Mouse (Mus musculus) megakaryocyte, adult 5-6 weeks (primary cell): ENCODE data around the gene Gm28374. TPM values are rescaled to one million over a fixed set of nuclear protein-coding genes. Genes with fewer than 3 reads are reported as not detected.
"Not testable (repeated sequence)": the region's sequence is repeated elsewhere in the genome, so short reads cannot be mapped to it uniquely, and the experiment has no call there.

Experiments used
- ATAC-seq: 2 replicates; pipeline ENCODE4 v1.8.0; 2016; ENCODE audit warnings: mild to moderate bottlenecking, inconsistent platforms; ENCODE audit not compliant: poor library complexity, severe bottlenecking
- total RNA-seq, 2 experiments: library from RNA; stranded (forward) in 1 of 2; stranded (reverse) in 1 of 2; fragments of 153-499, 151-499 nt in 1 of 2; fragments of 221-1000, 200-1000 nt in 1 of 2; gene quantifications; 2 replicates each; pipeline versions ENCODE4 v1.2.3 to v1.2.4; 2015 to 2017

Gm28374 gene
- total RNA-seq, 2 experiments from 2014 or later: 0.51 TPM; not detected in 1

DNA sequence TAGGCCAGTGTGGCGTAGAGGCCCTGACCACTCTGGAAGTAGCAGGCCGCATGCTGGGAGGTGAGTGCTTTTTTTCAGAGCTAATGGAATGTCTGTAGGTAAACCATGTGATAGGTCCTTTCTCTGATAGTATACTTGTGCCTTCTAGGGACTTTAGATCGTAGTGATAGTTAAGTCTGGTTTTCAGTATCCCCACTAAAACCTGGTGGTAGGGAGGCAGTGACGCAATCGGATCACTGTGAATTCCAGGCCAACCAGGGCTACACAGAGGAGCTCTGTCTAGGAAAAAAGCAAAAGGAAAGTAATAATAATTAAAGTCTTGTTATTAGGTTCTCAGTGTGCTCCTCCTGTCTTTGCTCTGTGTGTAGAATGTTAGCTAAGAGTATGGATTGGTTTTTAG is 23.5 kb downstream of the Gm28374 start:
- no peak for ATAC-seq

DNA sequence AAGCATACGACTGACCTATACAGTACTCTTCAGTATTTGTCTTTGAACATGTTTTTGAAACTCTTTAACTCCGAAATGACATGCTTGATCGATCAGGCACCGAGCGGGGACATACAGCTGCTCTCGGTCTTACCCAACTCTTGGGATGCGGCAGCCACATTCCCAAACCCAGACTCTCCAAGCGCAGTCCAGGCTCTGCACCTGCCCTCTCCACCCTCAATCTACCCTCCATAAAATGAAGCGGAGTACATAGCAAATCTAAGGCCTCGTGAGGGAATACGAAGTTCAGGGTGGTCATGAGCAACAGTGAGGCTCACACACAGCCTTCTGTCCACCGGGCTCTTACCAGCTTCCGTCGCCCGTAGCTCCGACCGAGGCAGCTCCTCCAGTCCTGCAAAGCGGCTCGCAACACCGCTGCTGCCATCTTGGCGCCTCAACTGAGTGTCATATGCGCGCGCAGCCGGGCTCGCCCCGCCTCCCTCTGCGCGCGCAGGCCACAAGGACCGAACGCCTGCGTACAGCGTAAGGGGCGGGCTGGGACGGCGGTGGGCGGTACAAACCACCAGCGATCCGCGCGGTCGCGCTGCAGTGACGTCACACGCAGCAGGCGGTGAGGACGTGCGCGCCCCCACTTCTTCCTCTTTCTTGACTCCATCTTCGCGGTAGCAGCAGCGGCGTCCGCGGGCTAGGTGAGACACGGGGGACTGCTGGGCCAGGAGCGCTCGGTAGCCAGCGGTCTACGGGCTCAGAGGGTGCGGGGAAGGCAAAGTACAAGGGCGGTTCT is 24.6 kb downstream of the Gm28374 start, which contains the start of the genes Mrpl49 and Fau:
Gene Mrpl49, minus strand, starts transcription at position 473 of the 784 bp plus-strand sequence.
Gene Fau, plus strand, starts transcription at position 532 of the 784 bp plus-strand sequence.
- ATAC-seq: peak; percentile 86

DNA sequence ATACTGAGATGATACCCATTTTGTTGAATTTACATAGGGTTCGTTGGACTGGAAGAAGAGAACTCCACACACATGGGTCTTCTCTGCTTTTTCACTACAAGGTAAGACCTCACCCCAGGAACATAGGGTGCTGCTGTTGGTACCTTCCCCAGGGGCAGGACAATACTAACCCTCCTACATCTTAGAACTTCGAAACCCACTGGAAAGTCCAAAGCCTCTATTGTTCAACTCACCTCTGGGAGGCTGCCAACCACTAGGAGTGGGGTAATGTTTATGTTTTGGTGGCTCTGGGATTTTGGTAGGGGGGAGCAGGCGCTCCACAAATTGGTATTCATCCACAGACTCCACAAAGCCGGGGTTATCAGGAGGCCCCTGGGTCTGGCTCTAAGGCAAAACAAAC is 25.4 kb downstream of the Gm28374 start:
- ATAC-seq: no peak

DNA sequence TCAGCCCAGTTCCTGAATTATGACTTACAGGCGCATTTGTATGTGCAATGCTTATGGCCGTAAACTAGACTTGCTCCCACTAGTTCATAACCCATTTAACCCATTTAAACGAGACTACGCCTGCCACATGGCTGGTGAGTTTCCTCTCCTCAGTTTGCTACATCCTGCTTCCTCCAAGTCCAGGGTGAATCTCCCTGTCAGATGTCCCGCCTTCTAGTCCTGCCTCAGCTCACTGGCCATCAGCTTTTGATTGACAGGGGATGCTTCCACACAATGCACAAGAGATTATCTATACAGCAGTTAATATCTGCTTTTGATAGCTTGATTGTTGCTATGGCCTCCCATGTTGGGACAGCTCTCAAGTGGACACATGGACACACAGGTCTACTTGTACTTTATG is 27.8 kb downstream of the Gm28374 start:
- no peak for ATAC-seq

DNA sequence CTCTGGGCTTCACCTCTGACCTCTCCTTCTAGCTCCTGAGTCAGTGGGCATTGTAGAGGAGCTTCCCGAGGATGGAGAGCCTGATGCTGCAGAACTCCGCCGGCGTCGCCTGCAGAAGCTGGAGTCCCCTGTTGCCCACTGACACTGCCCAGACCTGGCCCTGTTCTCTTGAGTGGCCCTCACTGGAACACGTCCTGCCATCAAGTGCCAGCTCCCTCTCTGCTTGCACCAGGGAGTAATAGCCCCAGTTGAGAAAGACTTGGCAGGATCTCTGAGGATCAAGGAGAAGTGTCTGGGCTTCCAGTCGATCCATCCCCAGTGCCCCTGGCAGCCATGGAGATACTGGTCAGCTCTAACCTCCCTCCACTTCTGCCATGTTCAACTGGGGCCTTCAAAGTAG is 29.5 kb downstream of the Gm28374 start:
- ATAC-seq: no peak

DNA sequence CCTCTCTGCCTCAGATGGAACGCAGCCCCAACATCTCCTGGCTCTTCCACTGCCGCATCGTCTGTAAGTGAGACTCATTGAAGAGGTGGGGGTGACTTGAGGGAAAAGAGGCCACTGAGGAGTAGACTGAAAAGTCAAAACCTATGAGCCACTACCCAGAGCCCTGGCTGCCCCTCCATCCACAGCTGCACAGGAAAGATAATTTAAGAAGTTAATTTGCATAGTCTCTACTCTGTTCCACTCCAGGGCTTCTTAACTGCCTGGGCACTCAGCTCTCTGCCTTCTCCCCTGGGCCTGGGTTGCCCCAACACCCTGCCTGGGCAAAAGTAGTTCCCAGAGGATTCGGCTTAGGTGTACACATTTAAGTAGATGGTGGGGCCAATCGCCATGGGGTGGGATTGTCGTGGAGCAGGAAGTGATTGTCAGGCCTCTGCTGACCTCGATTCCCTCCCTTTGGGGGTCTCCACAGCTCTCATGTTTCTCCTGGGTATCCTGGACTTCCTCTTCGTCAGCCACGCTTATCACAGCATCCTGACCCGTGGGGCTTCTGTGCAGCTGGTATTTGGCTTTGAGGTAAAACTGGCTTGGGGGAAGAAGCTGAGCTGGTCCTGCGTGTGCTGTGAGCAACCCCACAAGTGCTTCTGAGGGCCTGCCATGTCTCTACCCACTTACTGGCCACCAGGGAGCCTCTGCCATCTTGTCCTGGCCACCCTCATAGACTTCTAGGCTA is 33.2 kb downstream of the Gm28374 start:
- ATAC-seq: no peak

DNA sequence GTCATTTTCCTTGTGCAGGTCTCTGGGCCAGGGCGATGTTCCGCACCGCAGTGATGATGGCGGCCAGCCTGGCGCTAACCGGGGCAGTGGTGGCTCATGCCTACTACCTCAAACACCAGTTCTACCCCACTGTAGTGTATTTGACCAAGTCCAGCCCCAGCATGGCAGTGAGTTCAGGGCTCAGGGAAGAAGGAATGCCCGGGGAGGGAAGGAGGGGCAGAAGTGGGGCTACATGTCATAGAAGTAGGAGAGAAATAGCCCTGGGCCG is 34.2 kb downstream of the Gm28374 start:
- ATAC-seq: no peak

DNA sequence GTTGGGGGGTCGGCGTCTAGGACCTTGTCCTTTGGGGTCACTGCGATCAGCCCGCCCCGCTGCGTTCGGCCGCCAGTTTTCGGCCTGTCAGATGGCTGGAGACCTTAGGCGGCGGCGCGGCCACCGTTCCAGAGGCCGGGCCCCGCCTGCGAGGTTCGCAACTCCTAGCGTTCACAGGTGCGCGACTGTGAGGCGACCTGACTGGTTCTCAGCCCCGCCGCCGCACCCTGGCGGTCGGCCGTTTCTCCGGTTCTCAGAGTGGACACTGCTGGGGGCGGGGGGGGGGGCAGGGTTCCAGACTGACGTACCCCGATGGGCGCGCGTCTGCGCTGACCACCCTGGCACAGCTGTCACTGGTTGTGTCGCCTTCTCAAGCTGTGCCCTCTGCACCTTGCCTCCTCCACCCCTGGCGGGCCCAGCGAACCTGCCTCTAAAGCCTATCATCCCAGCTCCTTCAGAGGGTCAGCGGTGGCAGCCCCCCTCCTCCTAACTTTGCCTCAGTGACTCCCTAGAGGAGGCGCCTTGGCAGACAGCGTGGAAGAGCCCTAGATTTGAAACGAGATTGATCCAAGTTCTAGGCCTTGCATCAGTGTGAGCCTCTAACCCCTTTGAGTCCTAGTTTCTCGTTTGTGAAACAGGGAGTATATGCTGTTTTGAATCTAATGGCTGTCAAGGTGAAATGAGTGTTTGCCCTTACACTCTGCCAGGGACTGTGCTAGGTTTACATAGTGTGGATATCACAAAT is 34.7 kb downstream of the Gm28374 start:
- ATAC-seq: no peak

DNA sequence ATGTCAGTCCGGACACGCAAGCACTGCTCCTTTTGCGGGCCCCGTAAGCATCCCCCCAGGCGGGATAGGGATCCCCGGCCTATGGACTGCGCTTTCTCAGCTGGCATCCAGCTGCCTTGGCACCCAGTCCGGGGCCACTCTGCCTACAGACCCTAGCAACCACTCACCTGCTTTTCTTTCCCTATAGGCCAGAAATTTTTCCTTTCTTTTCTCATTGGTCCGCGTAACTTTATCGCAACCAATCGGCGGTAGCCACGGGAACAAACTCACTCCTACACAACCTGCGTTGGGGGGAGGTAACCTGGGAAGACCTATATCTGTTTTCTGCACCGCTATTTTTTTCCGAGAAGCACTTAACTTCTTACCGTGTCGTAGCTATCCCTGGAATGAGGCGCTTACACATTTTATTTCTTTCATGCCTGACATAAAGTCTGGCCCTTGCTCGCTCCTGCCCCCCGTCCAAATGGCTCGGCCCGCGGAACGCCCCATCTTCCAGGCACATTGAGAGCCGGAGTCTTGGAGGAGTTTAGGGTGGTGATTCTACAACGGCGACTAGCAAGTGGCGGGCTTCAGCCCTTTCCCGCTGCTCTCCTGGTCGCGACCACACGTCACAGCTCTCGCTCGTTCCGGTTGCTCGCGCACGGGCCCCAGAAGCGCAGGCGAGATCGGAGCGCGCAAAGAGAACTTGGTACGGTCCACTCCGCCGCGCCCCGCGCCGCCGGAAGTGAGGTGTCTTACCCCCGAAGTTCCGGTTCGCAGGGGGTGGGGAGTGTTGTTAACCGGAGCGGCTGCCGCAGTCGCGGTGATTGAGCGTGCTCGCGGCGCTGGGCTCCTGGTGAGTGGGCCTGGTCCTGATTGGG is 35.5 kb downstream of the Gm28374 start, which contains the start of gene Syvn1:
Gene Syvn1, plus strand, starts transcription at position 283 of the 860 bp plus-strand sequence.
- peak; percentile 87 for ATAC-seq

DNA sequence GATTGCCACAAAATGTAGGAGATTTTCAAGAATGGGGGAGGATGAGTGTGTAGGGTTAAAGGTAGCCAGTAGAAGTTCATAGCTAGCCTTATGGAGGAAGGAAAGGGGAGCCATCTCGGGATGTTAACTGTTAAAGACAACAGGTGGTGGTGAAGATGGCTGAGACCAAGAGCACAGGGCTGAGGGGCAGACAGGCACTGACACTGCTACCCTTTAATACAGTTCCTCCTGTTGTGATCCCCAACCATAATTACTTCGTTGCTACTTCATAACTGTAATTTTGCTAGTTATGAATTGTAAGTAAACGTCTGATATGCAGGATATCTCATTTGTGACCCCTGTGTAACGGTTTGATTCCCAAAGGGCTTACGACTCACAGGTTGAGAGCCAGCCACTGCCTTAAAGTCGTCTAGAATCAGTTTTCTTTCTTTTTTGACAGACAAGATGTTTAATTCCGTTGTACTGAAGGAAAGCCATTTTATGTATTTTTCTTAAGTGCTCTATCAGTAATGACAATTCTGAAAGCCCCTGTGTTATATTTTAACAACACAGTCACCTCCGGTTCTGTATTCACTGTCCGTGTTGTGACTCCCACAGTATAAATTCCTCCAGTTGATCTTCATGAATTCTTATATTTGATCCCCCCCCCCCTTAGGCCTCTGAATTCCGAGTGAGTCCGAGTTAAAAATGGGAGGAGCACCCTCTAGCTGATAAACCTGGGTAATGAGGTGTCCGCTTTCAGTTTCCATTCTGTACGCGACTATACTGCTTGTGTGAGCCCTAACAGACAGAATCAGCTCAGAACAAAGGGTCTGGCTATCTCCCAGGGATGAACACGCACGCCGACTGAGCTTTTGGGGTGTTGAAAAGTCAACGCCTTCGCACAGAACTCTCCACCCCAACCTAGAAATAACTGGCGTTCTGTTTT is 36.4 kb downstream of the Gm28374 start:
- peak; percentile 17 for ATAC-seq

DNA sequence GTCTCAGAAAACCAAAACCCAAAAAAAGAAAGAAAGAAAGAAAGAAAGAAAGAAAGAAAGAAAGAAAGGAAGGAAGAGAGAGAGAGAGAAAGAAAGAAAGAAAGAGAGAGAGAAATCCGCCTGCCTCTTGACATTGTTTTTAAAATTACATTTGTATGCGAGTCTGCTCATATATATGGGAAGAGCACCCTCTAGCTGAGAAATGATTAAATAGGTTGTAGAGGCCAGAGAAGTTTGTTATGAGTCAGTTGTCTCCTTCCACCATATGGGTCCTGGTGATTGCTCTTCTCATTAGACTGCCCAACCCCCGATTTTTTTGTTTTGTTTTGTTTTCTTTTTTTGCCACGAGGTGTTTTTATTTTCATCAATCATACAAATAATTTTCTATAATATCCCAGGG is 38.0 kb downstream of the Gm28374 start:
- not testable (repeated sequence) for ATAC-seq

DNA sequence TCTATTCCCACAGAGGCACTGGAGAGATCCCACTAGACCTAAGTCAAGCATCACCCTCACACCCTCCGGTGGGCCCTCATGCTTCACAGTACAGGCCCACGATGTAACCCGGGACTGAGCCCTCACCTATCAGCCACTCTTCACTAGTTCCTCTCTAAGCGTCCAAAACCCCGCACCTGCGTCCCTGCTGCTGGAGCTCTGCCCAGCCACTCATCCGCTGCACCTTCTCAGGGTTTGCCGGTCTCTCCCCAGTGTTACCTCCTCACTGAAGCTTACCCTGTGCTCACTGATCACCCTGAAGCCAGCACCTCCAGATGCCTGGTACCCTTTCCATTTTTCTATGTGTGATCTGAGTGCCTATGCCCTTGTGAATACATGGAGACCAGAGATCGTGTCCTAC is 39.8 kb downstream of the Gm28374 start:
- ATAC-seq: no peak

DNA sequence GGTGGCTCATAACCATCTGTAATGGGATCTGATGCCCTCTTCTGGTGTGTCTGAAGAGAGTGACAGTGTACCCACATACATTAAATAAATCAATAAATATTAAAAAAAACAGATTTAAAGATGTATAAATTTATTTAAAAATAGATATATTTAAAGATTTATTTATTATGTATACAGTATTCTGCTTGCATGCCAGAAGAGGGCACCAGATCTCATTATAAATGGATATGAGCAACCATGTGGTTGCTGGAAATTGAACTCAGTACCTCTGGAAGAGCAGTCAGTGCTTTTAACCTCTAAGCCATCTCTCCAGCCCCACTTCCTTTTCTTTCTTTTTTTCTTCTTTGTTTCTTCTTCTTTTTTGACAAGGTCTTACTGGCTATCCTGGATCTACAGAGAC is 42.1 kb downstream of the Gm28374 start:
- ATAC-seq: no peak

DNA sequence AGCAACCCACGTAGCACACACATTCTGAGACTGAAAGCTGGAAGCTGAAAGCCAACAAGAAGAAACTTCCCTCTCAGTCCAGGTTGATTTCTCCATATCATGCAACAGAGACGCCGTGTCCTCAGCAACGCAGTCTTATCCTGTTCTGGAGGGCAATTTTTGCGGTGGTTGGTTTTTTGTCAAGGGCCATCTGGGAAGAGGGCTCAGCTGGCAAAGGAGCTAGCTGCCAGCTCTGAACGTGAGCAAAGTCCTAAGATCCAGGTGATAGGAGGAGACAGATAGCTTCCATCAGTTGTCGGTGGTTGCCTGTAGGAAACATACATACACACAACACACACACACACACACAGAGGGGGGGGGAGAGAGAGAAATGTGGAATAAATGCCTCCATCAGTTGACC is 43.7 kb downstream of the Gm28374 start:
- no peak for ATAC-seq

DNA sequence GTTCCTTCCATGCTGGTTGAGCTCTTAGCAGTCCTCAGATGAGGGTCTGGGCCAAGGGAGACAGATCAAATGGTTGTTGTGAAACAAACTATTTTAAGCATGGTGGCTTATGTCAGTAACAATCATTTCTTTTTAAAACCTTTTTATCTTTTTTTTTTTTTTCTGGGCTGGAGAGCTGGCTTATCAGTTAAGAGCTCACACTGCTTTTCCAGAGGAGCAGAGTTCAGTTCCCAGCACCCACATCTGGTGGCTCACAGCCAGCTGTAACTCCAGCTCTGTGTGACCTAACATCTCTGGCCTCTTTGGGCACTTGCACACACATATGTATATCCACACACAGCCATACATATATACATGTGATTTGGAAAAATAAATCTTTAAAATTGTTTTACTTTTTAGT is 44.4 kb downstream of the Gm28374 start:
- no peak for ATAC-seq

DNA sequence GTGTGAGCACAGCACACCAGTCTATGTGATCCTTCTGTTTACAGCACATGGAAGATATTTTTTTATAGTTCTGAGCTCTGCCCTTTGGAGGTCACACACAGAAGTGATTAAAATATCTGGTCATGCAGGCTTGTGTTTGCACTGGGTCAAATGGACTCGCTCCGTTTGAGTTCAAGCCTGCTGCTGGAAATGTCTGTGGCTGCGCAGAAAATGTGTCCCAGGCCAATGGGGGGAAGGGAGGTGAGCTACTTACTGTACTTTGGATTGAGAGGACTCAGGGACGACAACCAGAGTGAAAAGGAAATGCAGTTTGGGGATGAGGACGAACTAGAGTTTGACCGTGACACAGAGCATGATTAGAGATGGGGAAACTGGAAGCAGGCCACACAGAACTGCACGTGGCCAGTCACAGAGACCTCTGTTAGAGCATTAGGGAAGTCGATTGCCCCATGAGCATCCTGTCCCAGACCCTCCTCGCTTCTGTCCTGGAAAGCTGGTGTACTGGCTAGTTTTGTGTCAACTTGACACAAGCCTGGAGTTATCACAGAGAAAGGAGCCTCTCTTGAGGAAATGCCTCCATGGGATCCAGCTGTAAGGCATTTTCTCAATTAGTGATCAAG is 46.0 kb downstream of the Gm28374 start:
- peak; percentile 43; the same call in 1 of the 2 replicates for ATAC-seq

DNA sequence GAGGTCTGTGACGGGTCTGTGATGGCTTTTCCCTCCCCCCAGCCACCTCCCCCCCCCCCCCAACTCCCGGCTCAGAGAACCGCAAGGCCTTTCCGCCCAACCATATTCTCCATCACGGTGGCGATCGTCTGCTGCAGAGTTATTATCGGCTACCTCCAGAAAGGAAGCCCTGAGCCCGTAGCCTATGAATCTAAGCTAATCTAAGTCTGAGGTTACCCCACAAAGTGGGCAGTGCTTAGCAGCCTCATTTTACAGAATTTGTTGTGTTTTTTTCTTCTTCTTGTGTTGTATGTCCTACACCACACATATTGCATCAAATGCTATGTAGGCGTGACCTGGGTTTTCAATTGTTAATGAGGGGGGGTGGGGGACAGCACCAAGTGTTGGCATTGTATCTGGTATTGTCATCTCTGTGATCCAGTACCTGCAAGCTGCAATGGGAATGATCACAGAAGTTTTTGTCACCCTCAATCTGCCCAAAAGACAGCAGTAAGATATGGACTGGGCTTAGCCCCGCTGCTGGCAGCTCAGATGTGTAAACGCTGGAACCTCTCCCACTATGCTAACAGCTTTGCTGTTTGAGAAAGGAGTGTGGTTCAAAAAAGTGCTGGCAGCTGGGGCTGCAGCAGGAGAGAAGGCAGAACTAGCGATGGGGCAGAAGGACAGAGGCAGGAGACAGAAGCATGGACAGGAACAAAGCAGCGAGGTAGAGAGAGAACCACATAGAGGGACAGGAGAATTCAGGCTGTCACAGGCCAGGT is 51.4 kb downstream of the Gm28374 start:
- no peak for ATAC-seq

DNA sequence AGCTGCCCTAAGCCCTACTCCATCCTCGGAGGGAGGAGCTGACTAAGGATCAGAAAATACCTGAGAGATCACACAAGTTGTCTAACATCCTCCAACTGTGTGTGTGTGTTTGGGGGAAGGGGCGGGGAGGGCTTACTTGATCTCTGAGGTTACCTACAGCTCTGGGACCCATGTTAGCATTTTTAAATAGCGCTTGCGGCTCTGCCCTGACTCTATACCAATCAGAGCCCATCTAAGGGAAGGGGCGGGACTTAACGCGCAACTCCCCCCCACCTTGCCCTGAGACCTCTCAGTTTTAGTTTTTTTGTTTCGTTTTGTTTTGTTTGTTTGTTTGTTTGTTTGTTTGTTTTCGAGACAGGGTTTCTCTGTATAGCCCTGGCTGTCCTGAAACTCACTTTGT is 52.6 kb downstream of the Gm28374 start:
- ATAC-seq: no peak
